Mouse (Mus musculus) C2C12 (cell line): Measurements from ENCODE around the gene Lamb3.

Experiments
- CTCF ChIP-seq: IDR thresholded peaks from one replicate; pipeline ENCODE4 v1.5.1; 2011; ENCODE audit not compliant: control insufficient read depth, insufficient read depth, insufficient read length
- MAX ChIP-seq: IDR thresholded peaks from one replicate; pipeline ENCODE4 v1.6.1; 2011; ENCODE audit warnings: mild to moderate bottlenecking, control low read depth
- MYOG ChIP-seq: IDR thresholded peaks from one replicate; pipeline ENCODE4 v1.6.1; 2011; ENCODE audit not compliant: control insufficient read depth, insufficient read length; ENCODE audit errors: extremely low read depth
- USF1 ChIP-seq: IDR thresholded peaks from one replicate; pipeline ENCODE4 v1.6.1; 2011; ENCODE audit warnings: low read depth, mild to moderate bottlenecking, control low read depth, moderate library complexity

DNA sequence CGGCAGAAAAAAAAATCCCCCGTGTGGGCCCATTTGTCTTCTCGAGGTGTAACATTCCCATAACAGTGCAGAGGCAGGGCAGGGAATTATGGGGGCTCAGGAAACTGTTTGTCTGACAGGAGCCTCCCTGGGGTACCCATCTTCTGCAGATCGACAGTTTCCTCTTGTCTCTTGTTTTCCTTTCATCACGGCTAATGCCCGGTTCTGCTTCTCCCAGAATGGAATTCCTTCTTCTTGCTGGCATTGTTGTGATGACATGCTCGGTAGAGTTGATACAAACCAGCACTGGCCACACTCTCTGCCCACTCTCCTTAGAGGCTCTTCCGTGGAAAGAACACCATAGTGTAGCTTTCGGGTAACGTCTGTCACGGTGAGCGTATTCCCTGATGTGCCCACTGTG, 182.5 kb downstream of the Lamb3 start:
- TF ChIP-seq MYOG, result no peak
- TF ChIP-seq CTCF, result no peak
- no peak for TF ChIP-seq MAX
- no peak for TF ChIP-seq USF1
